Mouse (Mus musculus) 3134 (cell line): ENCODE results near the gene Gpc3.
"Not testable (repeated sequence)": the region's sequence is repeated elsewhere in the genome, so short reads cannot be mapped to it uniquely, and the experiment has no call there.

ENCODE experiments used
- DNase-seq: peaks from one replicate; pipeline ENCODE4 v3.0.0-alpha.2; 2011; ENCODE audit warnings: low spot score; ENCODE audit not compliant: insufficient read length; ENCODE audit errors: extremely low read depth

Gene Gpc3

GRCm38 (mm10) chrX:52425605-52426004, 188.1 kb downstream of the Gpc3 start:
- no peak for DNase-seq

GRCm38 (mm10) chrX:52419850-52420249, 193.9 kb downstream of the Gpc3 start:
- no peak for DNase-seq

- DNase-seq: no peak
Measured at GRCm38 (mm10) chrX:52412936-52413335, 200.8 kb downstream of the Gpc3 start.

GRCm38 (mm10) chrX:52401188-52401587, 212.6 kb downstream of the Gpc3 start:
- DNase-seq: no peak

- no peak for DNase-seq
Measured at GRCm38 (mm10) chrX:52375129-52375528, 238.6 kb downstream of the Gpc3 start.

- DNase-seq: no peak
Measured at GRCm38 (mm10) chrX:52374209-52374608, 239.5 kb downstream of the Gpc3 start.

- DNase-seq: no peak
Measured at GRCm38 (mm10) chrX:52372436-52372835, 241.3 kb downstream of the Gpc3 start.

GRCm38 (mm10) chrX:52369938-52370758, 243.6 kb downstream of the Gpc3 start:
- DNase-seq: no peak

GRCm38 (mm10) chrX:52369304-52369937, 244.3 kb downstream of the Gpc3 start:
- DNase-seq: no peak

GRCm38 (mm10) chrX:52366826-52367225, 246.9 kb downstream of the Gpc3 start:
- no peak for DNase-seq

- no peak for DNase-seq
Measured at GRCm38 (mm10) chrX:52365790-52366189, 248.0 kb downstream of the Gpc3 start.

- no peak for DNase-seq
Measured at GRCm38 (mm10) chrX:52362241-52363011, 251.3 kb downstream of the Gpc3 start.

GRCm38 (mm10) chrX:52352981-52353380, 260.8 kb downstream of the Gpc3 start:
- DNase-seq: no peak

GRCm38 (mm10) chrX:52350631-52351030, 263.1 kb downstream of the Gpc3 start:
- not testable (repeated sequence) for DNase-seq

- no peak for DNase-seq
Measured at GRCm38 (mm10) chrX:52348773-52349172, 265.0 kb downstream of the Gpc3 start.

- no peak for DNase-seq
Measured at GRCm38 (mm10) chrX:52344018-52344417, 269.7 kb downstream of the Gpc3 start.

- DNase-seq: no peak
Measured at GRCm38 (mm10) chrX:52340251-52340650, 273.5 kb downstream of the Gpc3 start.

- DNase-seq: no peak
Measured at GRCm38 (mm10) chrX:52321791-52322190, 292.0 kb downstream of the Gpc3 start.

- peak; percentile 4 for DNase-seq
Measured at GRCm38 (mm10) chrX:52320653-52321052, 293.1 kb downstream of the Gpc3 start.

GRCm38 (mm10) chrX:52310976-52311375, 302.8 kb downstream of the Gpc3 start:
- DNase-seq: no peak

- DNase-seq: no peak
Measured at GRCm38 (mm10) chrX:52305226-52305625, 308.5 kb downstream of the Gpc3 start.
